Mouse (Mus musculus) cerebellum, adult 2 months (tissue): ENCODE measurements around the gene Nebl.

Experiments
- CTCF ChIP-seq: fragments of 200-500 bp; IDR thresholded peaks from 2 replicates; pipeline ENCODE4 v1.5.1; 2011; ENCODE audit warnings: low read depth, mild to moderate bottlenecking, control low read depth, low read length, moderate library complexity, borderline replicate concordance; ENCODE audit not compliant: insufficient read depth
- POLR2A ChIP-seq: fragments of 200-500 bp; IDR thresholded peaks from 2 replicates; pipeline ENCODE4 v1.6.1; 2011; ENCODE audit warnings: low read length, control low read depth, borderline replicate concordance; ENCODE audit not compliant: insufficient read depth

DNA sequence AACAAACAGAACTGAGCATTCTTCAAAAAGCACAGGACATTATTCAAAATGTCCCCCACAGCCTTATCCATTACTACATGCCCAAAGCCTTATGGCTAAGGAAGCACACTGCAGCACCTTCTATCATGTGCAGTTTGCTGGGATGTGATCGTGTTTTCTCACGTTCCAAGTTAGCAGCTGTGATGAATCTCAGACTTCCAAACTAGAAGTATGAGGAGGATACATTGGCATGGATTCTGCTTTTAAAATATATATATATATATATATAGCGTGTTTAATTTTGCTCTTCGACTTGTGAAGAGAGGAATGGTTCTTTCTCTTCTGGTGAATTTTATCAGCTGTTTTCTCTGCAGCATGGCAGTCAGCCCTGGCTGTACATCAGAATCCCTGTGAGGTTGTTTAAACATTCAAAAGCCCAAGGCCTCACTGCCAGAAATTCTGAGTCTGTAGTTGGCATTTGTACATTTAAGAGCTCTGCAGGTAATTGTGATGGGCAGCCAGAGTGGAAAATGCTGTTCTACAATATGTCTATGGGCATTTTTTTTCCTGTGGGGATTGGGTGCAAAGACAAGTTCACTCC lies 39.1 kb upstream of the Nebl start:
- TF ChIP-seq CTCF (no peak), POLR2A (no peak)
